Mouse (Mus musculus) ES-E14 (cell line): ENCODE results near the gene Slc27a1.

Experiments
- CHD2 ChIP-seq: IDR thresholded peaks from 2 replicates; pipeline ENCODE4 v1.6.1; 2014; ENCODE audit warnings: mild to moderate bottlenecking, low read depth, low read length, inconsistent platforms
- HCFC1 ChIP-seq: IDR thresholded peaks from 2 replicates; pipeline ENCODE4 v1.6.1; 2012; ENCODE audit warnings: low read length, inconsistent platforms, borderline replicate concordance; ENCODE audit not compliant: insufficient read depth
- ZC3H11A ChIP-seq: IDR thresholded peaks from 2 replicates; pipeline ENCODE4 v1.6.1; 2012; ENCODE audit warnings: low read depth, mild to moderate bottlenecking, inconsistent platforms, low read length, borderline replicate concordance
- ZNF384 ChIP-seq: IDR thresholded peaks from 2 replicates; pipeline ENCODE4 v1.6.1; 2012; ENCODE audit warnings: low read depth, low read length, inconsistent platforms

- TF ChIP-seq ZNF384, result no peak
- TF ChIP-seq CHD2, result no peak
- TF ChIP-seq ZC3H11A, result no peak
- TF ChIP-seq HCFC1, result no peak
Observed at GRCm38 (mm10) chr8:71626753-71627152, 58.1 kb downstream of the Slc27a1 start.
